Mouse (Mus musculus) heart, adult 9 months (tissue): ENCODE results near the gene Cirbp.

Experiments
- DNase-seq, 2 experiments: peaks; one replicate each; pipeline ENCODE4 v3.0.0; 2022; ENCODE audit warnings: low spot score in 2 of 2

Cirbp gene

DNA sequence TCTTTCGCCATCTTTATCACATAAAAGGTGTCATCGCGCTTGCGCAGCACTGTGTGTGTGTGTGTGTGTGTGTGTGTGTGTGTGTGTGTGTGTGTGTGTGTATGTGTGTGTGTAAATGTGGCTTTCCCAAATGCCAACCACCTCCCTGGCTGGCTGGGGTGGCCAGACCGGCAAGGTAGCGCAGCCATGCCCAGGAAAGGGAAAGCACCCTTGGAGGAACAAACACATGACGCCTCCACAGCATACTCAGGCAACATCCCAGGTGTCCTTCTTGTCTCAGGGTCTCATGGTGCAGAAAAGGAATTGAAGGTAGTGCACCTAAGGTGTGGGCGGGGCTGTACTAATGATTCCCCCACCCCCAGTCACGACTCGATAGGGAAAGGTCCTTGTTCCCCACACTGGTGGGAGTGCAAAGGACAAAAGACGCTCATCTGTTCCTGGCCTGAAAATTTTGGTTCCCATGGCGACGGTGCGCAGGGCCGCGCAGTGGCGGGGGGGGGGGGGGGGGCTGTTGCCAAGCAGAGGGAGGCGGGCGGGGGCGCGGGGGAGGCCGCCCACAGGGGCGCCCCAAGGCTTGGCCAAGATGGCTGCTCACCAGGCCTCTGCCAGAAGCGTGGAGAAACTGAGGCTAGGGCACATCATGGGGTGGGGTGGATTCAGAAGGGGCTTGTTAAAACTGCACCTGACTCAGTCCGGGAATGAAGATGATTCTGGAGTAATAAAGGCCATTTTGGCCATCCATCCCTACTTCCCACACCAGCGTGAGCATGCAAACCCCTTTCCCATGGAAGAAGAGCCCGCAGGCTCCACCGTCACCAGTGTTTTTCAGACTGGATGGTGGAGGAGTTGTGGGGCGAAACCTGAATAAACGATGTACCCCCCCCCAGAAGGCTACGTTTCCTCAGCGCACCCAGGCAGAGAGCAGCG, 27.9 kb upstream of the Cirbp start:
- no peak for DNase-seq

DNA sequence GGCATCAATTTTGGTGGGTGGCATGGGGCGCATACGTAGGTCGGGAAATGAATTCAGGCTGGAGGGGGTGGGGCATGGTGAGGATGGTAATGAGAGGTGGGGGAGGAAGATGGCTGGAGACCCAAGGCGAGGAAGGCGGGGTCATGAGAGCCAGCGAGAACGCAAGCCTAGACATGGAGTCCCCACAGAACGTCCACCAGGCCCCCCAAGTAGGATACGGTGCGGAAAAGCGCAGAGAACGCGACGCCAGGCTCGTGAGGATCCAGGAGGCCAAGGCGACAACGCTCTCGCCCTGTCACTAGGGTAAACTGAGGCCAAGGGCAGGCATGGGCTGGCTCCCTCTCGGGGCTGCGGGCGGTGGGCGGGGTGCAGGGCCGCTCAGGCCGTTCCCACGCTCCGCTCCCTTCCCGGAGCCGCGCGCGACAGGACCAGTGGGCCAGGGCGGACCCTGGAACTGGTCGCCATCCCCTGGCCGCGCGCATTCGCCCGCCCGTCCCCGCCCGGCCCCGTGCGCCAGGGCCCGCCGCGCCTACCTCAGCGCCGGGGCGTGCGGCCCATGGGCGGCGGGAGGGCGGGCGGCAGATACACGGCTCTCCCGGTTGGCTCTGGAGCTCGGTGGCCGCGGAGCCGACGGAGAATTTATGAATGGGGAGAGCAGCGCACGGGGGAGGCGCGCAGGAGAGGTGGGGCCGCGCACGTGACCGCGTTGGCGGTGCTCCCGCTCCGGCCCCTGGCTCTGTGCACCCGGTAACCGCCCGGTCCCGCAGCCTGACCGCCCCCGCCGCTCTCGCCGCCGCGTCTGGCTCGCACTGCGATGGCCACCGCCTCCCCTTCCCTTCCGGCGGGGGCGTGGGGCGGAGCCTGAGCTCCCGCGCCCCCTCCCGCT, 27.0 kb upstream of the Cirbp start, which contains the start of gene Atp5d:
TSS of gene Atp5d (plus strand) at position 80 of the 886 bp plus-strand sequence.
- peak; percentile 60 to 61 for DNase-seq

GRCm38 (mm10) chr10:80139439-80139775, 26.4 kb upstream of the Cirbp start:
- DNase-seq: no peak

GRCm38 (mm10) chr10:80139975-80140665, 25.7 kb upstream of the Cirbp start:
- no peak for DNase-seq

GRCm38 (mm10) chr10:80140666-80141035, 25.1 kb upstream of the Cirbp start, which contains the start of gene Cbarp:
Gene Cbarp (minus strand): TSS chr10:80140835.
- DNase-seq: no peak

DNA sequence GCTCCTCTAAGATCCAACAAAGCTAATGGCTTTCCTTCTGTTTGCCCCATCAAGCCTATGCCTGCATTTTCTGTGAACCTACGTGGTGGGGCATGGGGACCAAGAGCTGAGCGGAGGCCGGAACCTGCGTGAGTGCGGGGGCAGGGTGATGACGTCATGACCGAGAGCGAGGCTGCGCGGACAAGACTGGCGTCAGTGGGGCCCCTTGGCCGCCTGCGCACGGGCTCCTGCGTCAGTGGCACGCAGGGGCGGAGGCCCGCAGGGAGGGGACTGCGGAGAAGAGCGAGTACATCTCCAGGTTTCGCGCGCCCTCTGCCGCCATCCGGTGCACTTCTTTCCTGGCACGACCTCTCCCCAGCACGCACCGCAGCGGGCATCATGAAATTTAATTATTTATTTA, 24.5 kb upstream of the Cirbp start:
- peak; percentile 95 to 97 for DNase-seq

GRCm38 (mm10) chr10:80141786-80142529, 23.8 kb upstream of the Cirbp start:
- DNase-seq: peak; percentile 94 to 97

GRCm38 (mm10) chr10:80142530-80142925, 23.3 kb upstream of the Cirbp start:
- no peak for DNase-seq

DNA sequence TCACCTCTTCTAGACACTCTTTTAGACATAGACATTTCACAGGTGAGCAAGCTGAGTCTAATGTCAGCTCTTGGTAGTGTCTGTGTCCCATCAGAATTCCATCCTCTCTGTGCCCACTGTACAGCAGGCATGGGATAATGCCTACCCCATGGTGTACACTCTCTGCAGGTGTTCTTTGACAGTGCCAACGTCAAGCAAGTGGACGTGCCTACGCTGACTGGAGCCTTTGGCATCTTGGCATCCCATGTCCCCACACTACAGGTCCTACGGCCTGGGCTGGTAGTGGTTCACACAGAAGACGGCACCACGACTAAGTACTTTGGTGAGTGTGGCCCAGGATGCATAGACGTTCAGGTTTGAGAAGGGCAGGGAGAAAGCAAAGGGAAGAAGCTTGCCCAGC, 22.1 kb upstream of the Cirbp start:
- DNase-seq: no peak

DNA sequence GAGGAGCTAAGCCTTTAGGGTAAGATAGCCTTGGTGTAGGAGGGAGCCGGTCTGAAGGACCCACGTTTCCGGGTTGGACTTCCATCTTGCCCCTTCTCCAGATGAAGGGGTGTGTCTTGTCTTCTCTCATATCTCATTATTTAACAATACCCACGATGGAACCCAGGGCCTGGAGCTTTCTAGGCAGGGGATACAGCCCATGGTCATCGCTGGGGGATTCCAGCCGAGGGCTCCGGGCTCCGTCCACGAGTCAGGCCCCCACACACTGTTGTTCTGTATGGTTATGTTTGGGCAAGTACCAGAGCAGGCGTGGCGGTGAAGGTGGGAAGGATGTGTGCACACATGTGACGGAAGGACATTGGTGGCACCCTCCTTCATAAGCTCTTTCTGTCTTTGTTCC, 21.6 kb upstream of the Cirbp start:
- no peak for DNase-seq

- DNase-seq: peak; percentile 74 to 78
These were observed 20.6 kb upstream of the Cirbp start for GRCm38 (mm10) chr10:80144864-80145838.

- DNase-seq: peak; percentile 66 to 73
These were observed 19.9 kb upstream of the Cirbp start for GRCm38 (mm10) chr10:80145896-80146295.

- DNase-seq: peak; percentile 70 to 78
These were observed 19.2 kb upstream of the Cirbp start for GRCm38 (mm10) chr10:80146568-80147011.

DNA sequence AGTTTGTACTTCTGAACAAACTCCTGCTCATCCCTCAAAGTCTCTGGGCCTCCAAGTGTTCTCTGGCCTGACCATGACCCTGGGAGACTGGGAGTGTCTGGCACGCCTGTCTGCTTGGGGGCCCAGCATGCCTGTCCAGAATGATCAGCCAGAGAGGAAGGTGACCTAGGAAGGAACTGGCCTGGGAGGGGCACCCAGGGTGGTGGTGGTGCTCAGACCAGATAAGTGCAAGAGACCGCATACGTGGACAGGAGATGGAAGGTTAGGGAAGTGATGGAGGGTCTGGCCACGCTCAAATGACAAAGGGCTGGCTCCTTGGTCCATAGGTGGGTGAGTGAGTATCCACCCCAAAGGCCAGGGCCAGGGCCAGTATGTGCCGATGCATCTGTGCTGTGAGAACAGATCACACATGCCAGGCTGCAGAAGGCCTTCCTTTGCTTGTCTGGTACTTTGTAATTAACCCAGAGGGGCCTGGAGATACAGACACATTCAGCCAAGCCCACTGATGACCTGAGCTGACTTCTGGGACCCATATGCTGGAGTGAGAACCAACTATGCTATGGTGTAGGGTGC, 18.6 kb upstream of the Cirbp start:
- peak; percentile 58 to 62 for DNase-seq

DNA sequence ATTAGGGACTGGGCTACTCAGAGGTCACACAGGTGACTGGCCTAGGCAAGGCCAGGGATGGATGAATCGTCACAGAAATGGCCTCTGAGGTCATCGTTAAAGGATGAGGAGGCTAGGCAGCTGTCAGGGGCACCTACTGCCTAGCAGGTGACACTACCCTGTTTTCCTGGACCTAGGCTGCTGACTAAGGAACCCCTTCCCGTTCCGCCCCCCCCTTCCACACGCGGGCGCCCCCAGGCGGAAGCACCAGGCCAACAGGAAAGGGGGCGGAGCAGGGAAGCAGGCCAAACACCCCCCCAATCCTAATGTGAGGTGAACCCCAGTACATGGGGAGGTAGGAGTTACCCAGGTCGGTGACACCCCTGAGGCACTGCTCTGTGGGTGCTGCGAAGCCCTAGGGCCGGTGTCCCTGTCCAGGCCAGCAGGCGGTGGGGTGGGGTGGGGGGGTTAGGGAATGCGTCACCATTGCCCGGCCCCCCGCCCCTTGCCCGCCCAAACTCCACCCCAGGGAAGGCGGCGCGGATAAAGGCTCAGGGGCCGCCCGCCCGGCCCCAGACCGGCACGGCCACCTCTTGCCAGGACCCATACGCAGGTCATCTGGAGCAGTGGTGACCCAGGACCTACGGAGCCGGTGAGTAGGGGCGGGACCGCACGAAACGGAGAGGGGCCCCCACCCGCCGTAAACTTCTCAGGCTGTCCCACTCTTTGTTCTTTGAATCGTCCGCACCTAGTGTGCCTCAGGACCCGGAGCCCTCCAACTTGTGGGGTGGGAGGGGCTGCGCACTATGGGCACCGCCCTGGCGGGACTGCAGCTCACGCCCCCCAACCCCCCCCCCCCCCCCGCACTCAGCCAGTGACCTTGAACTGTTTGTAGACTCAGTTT, 17.8 kb upstream of the Cirbp start, which contains the start of gene Midn:
TSS of gene Midn (plus strand) at position 554 of the 883 bp plus-strand sequence.
- peak; percentile 90 to 93 for DNase-seq

DNA sequence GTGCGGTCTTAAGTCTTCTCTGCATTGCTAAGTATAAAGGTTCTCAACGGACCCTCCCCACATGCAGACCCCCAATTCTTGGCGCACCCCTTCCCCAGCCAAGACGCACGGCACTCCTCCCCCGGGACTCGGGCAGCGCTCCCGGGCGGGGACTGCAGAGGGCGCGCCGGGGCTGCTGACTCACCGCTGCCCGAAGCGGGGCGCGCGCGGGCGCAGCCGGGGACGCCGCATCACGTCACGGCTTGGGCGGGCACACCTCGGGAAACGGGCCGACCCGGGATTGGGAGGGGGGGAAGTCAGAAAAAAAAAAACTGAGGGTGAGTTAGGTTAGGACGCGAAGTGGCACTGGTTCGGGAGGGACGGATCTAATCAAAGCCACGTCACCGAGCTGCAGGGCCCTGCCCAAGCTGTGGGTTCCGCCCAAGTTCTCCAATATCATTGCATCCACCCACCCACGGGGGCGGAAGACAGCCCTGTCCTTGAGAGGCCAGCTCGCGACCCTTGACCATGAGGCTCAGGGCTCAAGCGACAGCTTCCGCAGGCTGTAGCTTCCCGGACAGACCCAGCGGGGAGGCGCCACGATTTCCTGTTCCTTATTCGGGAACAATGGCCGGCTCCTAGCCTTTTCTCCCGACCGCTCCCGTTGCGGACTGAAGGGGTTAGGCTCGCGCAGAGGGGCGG, 17.0 kb upstream of the Cirbp start:
- peak; percentile 94 to 95 for DNase-seq

DNA sequence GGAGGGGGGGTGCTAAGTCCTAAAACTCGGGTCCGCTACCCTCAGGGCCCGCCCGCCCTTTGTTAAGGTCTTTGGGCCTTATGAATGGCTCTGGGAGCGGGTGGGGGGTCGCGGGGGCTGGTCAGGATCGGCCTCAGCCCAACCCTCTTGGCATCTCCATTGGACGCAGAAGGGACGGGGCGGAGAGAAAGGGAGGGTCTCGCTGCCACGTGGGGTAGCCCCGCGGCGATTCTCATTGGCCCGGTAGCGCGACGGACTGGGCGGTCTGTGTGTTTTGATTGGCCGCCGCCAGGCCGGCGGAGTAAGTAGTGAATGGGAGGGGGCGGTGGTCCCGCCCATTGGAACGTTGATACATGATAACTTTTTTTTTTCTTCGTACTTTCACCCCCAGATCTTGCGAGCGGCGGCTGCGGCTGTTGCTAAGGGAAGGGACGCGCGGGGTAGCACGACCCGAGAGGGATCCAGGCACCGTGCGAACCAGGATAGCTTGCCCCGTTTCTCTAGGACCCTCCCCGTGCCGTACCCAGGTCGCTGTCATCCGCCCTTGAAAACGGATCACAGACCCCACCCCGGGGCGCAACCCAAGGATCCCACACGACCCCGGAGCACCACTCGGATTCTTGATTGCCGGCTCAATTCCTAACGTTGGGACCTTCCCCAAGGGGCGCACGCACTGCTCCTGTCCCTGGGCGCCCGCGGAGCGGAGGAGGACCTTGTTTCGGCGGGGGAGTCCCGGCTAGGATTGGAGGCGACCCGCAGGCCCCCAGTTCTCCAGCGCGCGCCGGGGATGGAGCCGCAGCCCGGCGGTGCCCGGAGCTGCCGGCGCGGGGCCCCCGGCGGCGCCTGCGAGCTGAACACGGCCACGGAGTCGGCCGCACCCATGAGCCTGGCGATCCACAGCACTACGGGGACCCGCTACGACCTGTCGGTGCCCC, 16.2 kb upstream of the Cirbp start:
- peak; percentile 97 for DNase-seq
